Mouse (Mus musculus): Measurements from ENCODE around the gene Gipc2. TPM values are rescaled to one million over a fixed set of nuclear protein-coding genes. Genes with fewer than 3 reads are reported as not detected.
"Not testable (repeated sequence)": the region's sequence is repeated elsewhere in the genome, so short reads cannot be mapped to it uniquely, and the experiment has no call there.

Gene Gipc2
- polyA plus RNA-seq, 1 experiment from 2014 or later = 8.6 TPM

- Histone ChIP-seq H3K27me3 (no peaks in the 10 kb centered on the region), H3K4me2 (replicated peaks) (no peak overlapping the region), H3K36me3 (no peaks in the 10 kb centered on the region), H3K9ac (no peak overlapping the region), H3K27ac (replicated peaks) (no peak overlapping the region), H3K4me1 (0 out of 2 replicates have a peak, but pooled peaks cover 4% of the 10 kb centered on the region), H3K9me3 (replicated peaks) (no peaks in the 10 kb centered on the region), H3K4me3 (replicated peaks) (no peak overlapping the region)
- ATAC-seq (ENCODE audit: insufficient number of reproducible peaks, low FRiP score, low TSS enrichment, low read depth) = no peak
- WGBS = 85% methylated on average over 2 of the region's 2 CpGs
These were observed 12.9 kb downstream of the Gipc2 start for GRCm38 (mm10) chr3:152153152-152153551.

- H3K4me2 ChIP-seq (replicated peaks) = no peak overlapping the region
- WGBS = 94% methylated on average over 1 of the region's 1 CpGs
- no peak overlapping the region for H3K9ac ChIP-seq
- no peak overlapping the region for H3K27ac ChIP-seq (replicated peaks)
- no peaks in the 10 kb centered on the region for H3K9me3 ChIP-seq (replicated peaks)
- H3K4me1 ChIP-seq = 0 out of 2 replicates have a peak, but pooled peaks cover 4% of the 10 kb centered on the region
- H3K4me3 ChIP-seq (replicated peaks) = no peak overlapping the region
- no peaks in the 10 kb centered on the region for H3K27me3 ChIP-seq
- ATAC-seq (ENCODE audit: insufficient number of reproducible peaks, low FRiP score, low TSS enrichment, low read depth) = no peak
- H3K36me3 ChIP-seq = no peaks in the 10 kb centered on the region
These were observed 13.6 kb downstream of the Gipc2 start for GRCm38 (mm10) chr3:152152483-152152804.

- 0 out of 2 replicates have a peak, but pooled peaks have one; percentile 4 for ATAC-seq (ENCODE audit: insufficient number of reproducible peaks, low FRiP score, low TSS enrichment, low read depth)
- no peak overlapping the region for H3K4me3 ChIP-seq (replicated peaks)
These were observed 14.1 kb downstream of the Gipc2 start for GRCm38 (mm10) chr3:152151725-152152482.

GRCm38 (mm10) chr3:152149863-152150262, 16.2 kb downstream of the Gipc2 start:
- peaks cover 5% of the 10 kb centered on the region; the same call in 1 of the 2 replicates for H3K4me1 ChIP-seq
- H3K4me3 ChIP-seq (replicated peaks) = no peak overlapping the region
- no peak overlapping the region for H3K9ac ChIP-seq
- 48% methylated on average over 3 of the region's 3 CpGs for WGBS
- no peaks in the 10 kb centered on the region for H3K27me3 ChIP-seq
- H3K4me2 ChIP-seq (replicated peaks) = no peak overlapping the region
- no peak overlapping the region for H3K27ac ChIP-seq (replicated peaks)
- ATAC-seq (ENCODE audit: insufficient number of reproducible peaks, low FRiP score, low TSS enrichment, low read depth) = no peak
- H3K36me3 ChIP-seq = no peaks in the 10 kb centered on the region
- H3K9me3 ChIP-seq (replicated peaks) = no peaks in the 10 kb centered on the region

More at GRCm38 (mm10) chr3:152151725-152152482, 14.1 kb downstream of the Gipc2 start:
- H3K4me2 ChIP-seq (replicated peaks) = peak overlapping the region; percentile 31
- no peaks in the 10 kb centered on the region for H3K9me3 ChIP-seq (replicated peaks)
- H3K27ac ChIP-seq (replicated peaks) = no peak overlapping the region
- H3K27me3 ChIP-seq = no peaks in the 10 kb centered on the region
- 63% methylated on average over 26 of the region's 29 CpGs for WGBS
- H3K4me1 ChIP-seq = 0 out of 2 replicates have a peak, but pooled peaks cover 4% of the 10 kb centered on the region
- no peak overlapping the region for H3K9ac ChIP-seq
- no peaks in the 10 kb centered on the region for H3K36me3 ChIP-seq

GRCm38 (mm10) chr3:152149449-152149848, 16.6 kb downstream of the Gipc2 start:
- H3K4me3 ChIP-seq (replicated peaks) = no peak overlapping the region
- no peak overlapping the region for H3K27ac ChIP-seq (replicated peaks)
- no peak for ATAC-seq (ENCODE audit: insufficient number of reproducible peaks, low FRiP score, low TSS enrichment, low read depth)
- no peaks in the 10 kb centered on the region for H3K9me3 ChIP-seq (replicated peaks)
- no peaks in the 10 kb centered on the region for H3K27me3 ChIP-seq
- WGBS = 62% methylated on average over 7 of the region's 7 CpGs
- H3K9ac ChIP-seq = no peak overlapping the region
- H3K4me1 ChIP-seq = peaks cover 6% of the 10 kb centered on the region; the same call in 1 of the 2 replicates
- H3K36me3 ChIP-seq = no peaks in the 10 kb centered on the region
- H3K4me2 ChIP-seq (replicated peaks) = no peak overlapping the region

- H3K27me3 ChIP-seq = no peaks in the 10 kb centered on the region
- H3K4me2 ChIP-seq (replicated peaks) = no peak overlapping the region
- H3K27ac ChIP-seq (replicated peaks) = no peak overlapping the region
- H3K36me3 ChIP-seq = no peaks in the 10 kb centered on the region
- ATAC-seq (ENCODE audit: insufficient number of reproducible peaks, low FRiP score, low TSS enrichment, low read depth) = no peak
- WGBS = 62% methylated on average over 12 of the region's 12 CpGs
- H3K9me3 ChIP-seq (replicated peaks) = no peaks in the 10 kb centered on the region
- H3K4me1 ChIP-seq = peaks cover 6% of the 10 kb centered on the region; the same call in 1 of the 2 replicates
- no peak overlapping the region for H3K4me3 ChIP-seq (replicated peaks)
- H3K9ac ChIP-seq = no peak overlapping the region
These were observed 18.8 kb downstream of the Gipc2 start for GRCm38 (mm10) chr3:152147085-152147831.

- Histone ChIP-seq H3K4me1 (peaks cover 6% of the 10 kb centered on the region; the same call in 1 of the 2 replicates), H3K27me3 (no peaks in the 10 kb centered on the region), H3K4me2 (replicated peaks) (no peak overlapping the region), H3K9me3 (replicated peaks) (no peaks in the 10 kb centered on the region), H3K4me3 (replicated peaks) (no peak overlapping the region), H3K9ac (no peak overlapping the region), H3K27ac (replicated peaks) (no peak overlapping the region), H3K36me3 (no peaks in the 10 kb centered on the region)
- 60% methylated on average over 2 of the region's 2 CpGs for WGBS
- peak; percentile 51; the same call in 1 of the 2 replicates for ATAC-seq (ENCODE audit: insufficient number of reproducible peaks, low FRiP score, low TSS enrichment, low read depth)
These were observed 20.8 kb downstream of the Gipc2 start for GRCm38 (mm10) chr3:152145186-152145585.

GRCm38 (mm10) chr3:152142989-152143695, 22.9 kb downstream of the Gipc2 start:
- H3K27ac ChIP-seq (replicated peaks) = no peak overlapping the region
- no peak for ATAC-seq (ENCODE audit: insufficient number of reproducible peaks, low FRiP score, low TSS enrichment, low read depth)
- H3K9me3 ChIP-seq (replicated peaks) = no peaks in the 10 kb centered on the region
- H3K9ac ChIP-seq = no peak overlapping the region
- peaks cover 6% of the 10 kb centered on the region; the same call in 1 of the 2 replicates for H3K4me1 ChIP-seq
- WGBS = 63% methylated on average over 6 of the region's 6 CpGs
- no peaks in the 10 kb centered on the region for H3K36me3 ChIP-seq
- H3K4me2 ChIP-seq (replicated peaks) = no peak overlapping the region
- H3K27me3 ChIP-seq = no peaks in the 10 kb centered on the region
- no peak overlapping the region for H3K4me3 ChIP-seq (replicated peaks)

GRCm38 (mm10) chr3:152142146-152142545, 23.9 kb downstream of the Gipc2 start:
- peaks cover 6% of the 10 kb centered on the region; the same call in 1 of the 2 replicates for H3K4me1 ChIP-seq
- ATAC-seq (ENCODE audit: insufficient number of reproducible peaks, low FRiP score, low TSS enrichment, low read depth) = no peak
- no peak overlapping the region for H3K4me3 ChIP-seq (replicated peaks)
- H3K36me3 ChIP-seq = no peaks in the 10 kb centered on the region
- no peaks in the 10 kb centered on the region for H3K27me3 ChIP-seq
- no peak overlapping the region for H3K9ac ChIP-seq
- H3K27ac ChIP-seq (replicated peaks) = no peak overlapping the region
- WGBS = 65% methylated on average over 3 of the region's 3 CpGs
- no peak overlapping the region for H3K4me2 ChIP-seq (replicated peaks)
- H3K9me3 ChIP-seq (replicated peaks) = no peaks in the 10 kb centered on the region

- not testable (repeated sequence) for H3K4me1 ChIP-seq; H3K9me3 ChIP-seq (replicated peaks); H3K4me2 ChIP-seq (replicated peaks); ATAC-seq (ENCODE audit: insufficient number of reproducible peaks, low FRiP score, low TSS enrichment, low read depth); H3K36me3 ChIP-seq; H3K27ac ChIP-seq (replicated peaks); H3K27me3 ChIP-seq; H3K4me3 ChIP-seq (replicated peaks); H3K9ac ChIP-seq
- 82% methylated on average over 3 of the region's 3 CpGs for WGBS
These were observed 26.7 kb downstream of the Gipc2 start for GRCm38 (mm10) chr3:152139308-152139707.

- not testable (repeated sequence) for ATAC-seq (ENCODE audit: insufficient number of reproducible peaks, low FRiP score, low TSS enrichment, low read depth); H3K4me2 ChIP-seq (replicated peaks); H3K9ac ChIP-seq; H3K9me3 ChIP-seq (replicated peaks); H3K27ac ChIP-seq (replicated peaks); H3K36me3 ChIP-seq; H3K4me3 ChIP-seq (replicated peaks); H3K4me1 ChIP-seq; H3K27me3 ChIP-seq
- WGBS = 94% methylated on average over 16 of the region's 16 CpGs
These were observed 29.9 kb downstream of the Gipc2 start for GRCm38 (mm10) chr3:152136106-152136505.
